Mouse (Mus musculus): ENCODE measurements around the gene Ralgapb.
"Not testable (repeated sequence)": the region's sequence is repeated elsewhere in the genome, so short reads cannot be mapped to it uniquely, and the experiment has no call there.

The Ralgapb gene

GRCm38 (mm10) chr2:158397140-158397539 is 12.5 kb upstream of the Ralgapb start:
- not testable (repeated sequence) for ATAC-seq (ENCODE audit: insufficient number of reproducible peaks, low FRiP score, low TSS enrichment)

GRCm38 (mm10) chr2:158402915-158403314 is 6.7 kb upstream of the Ralgapb start:
- no peak for ATAC-seq (ENCODE audit: insufficient number of reproducible peaks, low FRiP score, low TSS enrichment)

GRCm38 (mm10) chr2:158408997-158409594 is 552 bp upstream of the Ralgapb start:
- no peak for ATAC-seq (ENCODE audit: insufficient number of reproducible peaks, low FRiP score, low TSS enrichment)

GRCm38 (mm10) chr2:158410022-158411014 is 670 bp downstream of the Ralgapb start:
- peak; percentile 4 for ATAC-seq (ENCODE audit: insufficient number of reproducible peaks, low FRiP score, low TSS enrichment)

- ATAC-seq (ENCODE audit: insufficient number of reproducible peaks, low FRiP score, low TSS enrichment), result no peak
Measured at GRCm38 (mm10) chr2:158413240-158413639, 3.6 kb downstream of the Ralgapb start.

GRCm38 (mm10) chr2:158415826-158416225 is 6.2 kb downstream of the Ralgapb start:
- no peak for ATAC-seq (ENCODE audit: insufficient number of reproducible peaks, low FRiP score, low TSS enrichment)

- no peak for ATAC-seq (ENCODE audit: insufficient number of reproducible peaks, low FRiP score, low TSS enrichment)
Measured at GRCm38 (mm10) chr2:158418663-158419062, 9.0 kb downstream of the Ralgapb start.

- no peak for ATAC-seq (ENCODE audit: insufficient number of reproducible peaks, low FRiP score, low TSS enrichment)
Measured at GRCm38 (mm10) chr2:158445814-158446213, 36.2 kb downstream of the Ralgapb start.

GRCm38 (mm10) chr2:158449845-158450244 is 40.2 kb downstream of the Ralgapb start:
- no peak for ATAC-seq (ENCODE audit: insufficient number of reproducible peaks, low FRiP score, low TSS enrichment)

- ATAC-seq (ENCODE audit: insufficient number of reproducible peaks, low FRiP score, low TSS enrichment), result no peak
Measured at GRCm38 (mm10) chr2:158456451-158456850, 46.8 kb downstream of the Ralgapb start.

GRCm38 (mm10) chr2:158457610-158458009 is 48.0 kb downstream of the Ralgapb start:
- no peak for ATAC-seq (ENCODE audit: insufficient number of reproducible peaks, low FRiP score, low TSS enrichment)

GRCm38 (mm10) chr2:158462450-158462849 is 52.8 kb downstream of the Ralgapb start:
- ATAC-seq (ENCODE audit: insufficient number of reproducible peaks, low FRiP score, low TSS enrichment), result no peak

- no peak for ATAC-seq (ENCODE audit: insufficient number of reproducible peaks, low FRiP score, low TSS enrichment)
Measured at GRCm38 (mm10) chr2:158474159-158474558, 64.5 kb downstream of the Ralgapb start.

GRCm38 (mm10) chr2:158477640-158478039 is 68.0 kb downstream of the Ralgapb start:
- ATAC-seq (ENCODE audit: insufficient number of reproducible peaks, low FRiP score, low TSS enrichment), result no peak

- ATAC-seq (ENCODE audit: insufficient number of reproducible peaks, low FRiP score, low TSS enrichment), result no peak
Measured at GRCm38 (mm10) chr2:158498457-158498856, 88.8 kb downstream of the Ralgapb start.

GRCm38 (mm10) chr2:158501836-158502812 is 92.5 kb downstream of the Ralgapb start, which contains the start of gene Adig:
Gene Adig, plus strand, starts transcription at chr2:158502612.
- ATAC-seq (ENCODE audit: insufficient number of reproducible peaks, low FRiP score, low TSS enrichment), result no peak

- ATAC-seq (ENCODE audit: insufficient number of reproducible peaks, low FRiP score, low TSS enrichment), result no peak
Measured at GRCm38 (mm10) chr2:158503226-158503625, 93.6 kb downstream of the Ralgapb start.

- ATAC-seq (ENCODE audit: insufficient number of reproducible peaks, low FRiP score, low TSS enrichment), result no peak
Measured at GRCm38 (mm10) chr2:158503671-158504070, 94.0 kb downstream of the Ralgapb start.

- ATAC-seq (ENCODE audit: insufficient number of reproducible peaks, low FRiP score, low TSS enrichment), result no peak
Measured at GRCm38 (mm10) chr2:158506475-158506874, 96.8 kb downstream of the Ralgapb start.

- ATAC-seq (ENCODE audit: insufficient number of reproducible peaks, low FRiP score, low TSS enrichment), result no peak
Measured at GRCm38 (mm10) chr2:158507046-158507445, 97.4 kb downstream of the Ralgapb start.
